Mouse (Mus musculus) kidney, adult 2 months (tissue): ENCODE measurements around the gene Bin2. TPM values are rescaled to one million over a fixed set of nuclear protein-coding genes. Genes with fewer than 3 reads are reported as not detected.

Experiments
- DNase-seq: peaks from one replicate; pipeline ENCODE4 v3.0.0; 2021
- H3K27ac ChIP-seq: fragments of 200-500 bp; 2 replicates; pipeline ENCODE4 v1.5.1; 2012; ENCODE audit warnings: low read depth, low read length, control low read depth, inconsistent platforms; ENCODE audit not compliant: insufficient read depth
- H3K27me3 ChIP-seq: fragments of 200-500 bp; replicated peaks from 2 replicates; pipeline ENCODE4 v1.6.1; 2012; ENCODE audit warnings: mild to moderate bottlenecking, moderate library complexity, low read length, inconsistent platforms; ENCODE audit not compliant: control insufficient read depth, insufficient read depth
- H3K36me3 ChIP-seq: fragments of 200-500 bp; 2 replicates; pipeline ENCODE4 v1.6.1; 2012; ENCODE audit warnings: mild to moderate bottlenecking, moderate library complexity, low read length, inconsistent platforms; ENCODE audit not compliant: control insufficient read depth, insufficient read depth
- H3K4me1 ChIP-seq: fragments of 200-500 bp; 2 replicates; pipeline ENCODE4 v1.6.1; 2011; ENCODE audit warnings: low read length; ENCODE audit not compliant: control insufficient read depth, insufficient read depth
- H3K4me3 ChIP-seq: fragments of 200-500 bp; 2 replicates; pipeline ENCODE4 v1.5.1; 2011; ENCODE audit warnings: mild to moderate bottlenecking, low read depth, low read length, control low read depth; ENCODE audit not compliant: insufficient read depth
- CTCF ChIP-seq: fragments of 200-500 bp; conservative IDR thresholded peaks from 2 replicates; pipeline ENCODE4 v1.5.1; 2011; ENCODE audit warnings: low read depth, mild to moderate bottlenecking, control low read depth, low read length, moderate library complexity, mixed read lengths; ENCODE audit not compliant: insufficient read depth, insufficient read length
- POLR2A ChIP-seq: fragments of 200-500 bp; IDR thresholded peaks from one replicate; pipeline ENCODE4 v1.6.1; 2011; ENCODE audit warnings: low read depth, low read length, control low read depth
- whole genome bisulfite sequencing: fragments of 180-500 bp; shearing (Covaris S2); methylation state at CpG from one replicate; pipeline ENCODE4 v1.1.7; 2018; 5-methylcytosine and 5-hydroxymethylcytosine counted together
- polyA plus RNA-seq: library from polyadenylated mRNA; depleted of rRNA; stranded (reverse); fragments of >200 nt; gene quantifications from 2 replicates; pipeline ENCODE4 v1.2.3, GENCODE M21; 2012

Bin2 gene
- polyA plus RNA-seq, 1 experiment, result 4.7 TPM

DNA sequence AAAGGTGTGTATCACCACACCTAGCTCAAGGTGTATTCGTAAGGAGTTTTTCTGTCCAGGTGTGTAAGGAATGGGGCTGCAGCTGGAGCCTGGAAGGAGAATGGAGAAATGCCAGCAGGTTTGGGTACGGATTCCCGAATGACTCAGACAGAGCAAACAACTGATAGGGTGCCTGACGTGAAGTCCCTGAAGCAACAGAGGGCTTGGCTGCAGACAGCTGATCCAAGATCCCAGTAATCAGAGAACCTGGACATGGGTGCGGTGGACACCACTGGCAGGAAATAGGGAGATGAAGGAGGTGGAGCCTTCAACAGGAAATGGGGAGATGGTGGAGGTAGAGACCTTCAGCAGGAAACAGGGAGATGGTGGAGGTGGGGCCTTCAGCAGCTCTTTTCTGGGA lies 37.0 kb downstream of the Bin2 start:
- peak overlapping the region; percentile 12; the same call in 1 of the 2 replicates for H3K27ac ChIP-seq
- 70% methylated on average over 5 of the region's 5 CpGs for WGBS
- DNase-seq, result no peak
- H3K4me3 ChIP-seq, result no peak overlapping the region
- TF ChIP-seq POLR2A (no peak), CTCF (no peak)
- no peaks in the 10 kb centered on the region for H3K27me3 ChIP-seq
- no peaks in the 10 kb centered on the region for H3K36me3 ChIP-seq
- peaks cover 14% of the 10 kb centered on the region; the same call in 1 of the 2 replicates for H3K4me1 ChIP-seq

DNA sequence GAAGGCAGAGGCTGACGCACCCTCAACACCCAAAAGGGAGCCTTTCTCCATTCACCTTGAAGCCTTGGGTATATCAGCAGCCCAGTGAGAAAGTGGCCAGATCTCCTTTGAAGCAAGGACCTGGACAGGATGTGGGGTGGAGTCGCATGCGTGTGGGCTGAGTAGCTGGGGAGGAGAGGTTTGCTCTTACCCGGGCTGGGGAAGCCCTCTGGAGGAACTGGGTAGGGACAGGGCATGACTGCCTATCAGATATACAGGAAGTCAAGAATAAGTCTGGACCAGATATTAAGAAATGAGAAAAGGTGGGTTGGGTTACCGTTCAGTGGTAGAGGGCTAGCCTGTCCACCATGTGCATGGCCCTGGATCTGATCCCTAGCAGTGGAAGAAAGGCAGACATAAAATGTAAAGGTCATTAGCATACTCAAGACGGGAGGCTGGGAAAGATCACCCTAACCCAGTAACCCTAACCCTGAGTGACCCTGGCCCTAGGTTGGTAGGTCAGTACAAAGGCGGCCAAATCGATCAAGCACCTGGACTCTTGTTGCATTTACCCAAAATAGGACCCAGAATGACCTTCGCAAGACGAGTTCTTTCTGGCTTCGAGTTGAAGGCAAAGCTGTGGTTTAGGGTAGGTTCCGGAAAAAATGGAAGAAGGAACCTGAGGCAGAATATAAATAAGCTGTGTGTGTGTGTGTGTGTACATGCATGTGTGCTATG lies 37.7 kb downstream of the Bin2 start:
- 72% methylated on average over 12 of the region's 12 CpGs for WGBS

DNA sequence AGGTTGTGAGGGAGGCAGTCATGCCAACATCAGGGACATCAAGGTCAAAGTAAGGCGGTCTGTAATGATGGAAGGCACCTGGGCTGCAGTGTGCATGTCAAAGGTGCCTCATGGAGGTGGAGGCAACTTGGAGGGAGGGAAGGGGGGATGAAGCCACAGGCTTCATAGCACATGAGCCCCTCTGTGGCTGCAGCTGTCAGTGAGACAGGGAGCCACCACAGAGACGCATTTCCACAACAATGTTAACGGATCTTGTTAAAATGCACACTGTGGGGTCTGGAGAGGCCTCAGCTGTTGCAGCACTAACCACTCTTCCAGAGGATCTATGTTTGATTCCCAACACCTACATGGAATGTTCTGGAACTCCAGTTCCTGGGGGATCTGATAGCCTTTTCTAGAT lies 39.2 kb downstream of the Bin2 start:
- no peak overlapping the region for H3K4me3 ChIP-seq

More for the DNA sequence above, 37.7 kb downstream of the Bin2 start:
- no peak for DNase-seq
- peaks cover 13% of the 10 kb centered on the region; the same call in 1 of the 2 replicates for H3K4me1 ChIP-seq
- H3K27me3 ChIP-seq, result no peaks in the 10 kb centered on the region
- H3K4me3 ChIP-seq, result no peak overlapping the region
- H3K27ac ChIP-seq, result no peak overlapping the region
- no peak for TF ChIP-seq POLR2A
- no peak for TF ChIP-seq CTCF
- H3K36me3 ChIP-seq, result no peaks in the 10 kb centered on the region

DNA sequence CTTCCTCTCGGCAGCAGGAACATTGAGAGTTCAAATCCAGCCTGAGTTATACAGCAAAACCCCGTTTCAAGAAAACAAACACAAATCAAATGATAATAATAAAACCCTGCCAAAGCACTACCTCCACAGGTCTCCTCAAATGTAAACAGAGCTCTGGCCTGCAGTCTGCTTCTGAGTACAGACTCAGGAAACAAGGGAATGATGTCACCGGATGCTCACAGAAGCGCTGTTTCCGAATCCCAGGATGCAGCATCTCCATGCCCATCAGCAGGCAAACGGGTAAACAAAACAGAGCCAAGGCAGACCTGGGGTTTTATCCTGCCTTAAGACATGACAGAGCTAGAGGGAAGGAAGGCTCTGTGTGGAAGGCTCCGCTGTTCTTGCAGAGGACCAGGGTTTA lies 40.6 kb downstream of the Bin2 start:
- peak; percentile 61 for DNase-seq
- peak overlapping the region; percentile 52; the same call in 1 of the 2 replicates for H3K27ac ChIP-seq
- H3K4me1 ChIP-seq, result peaks cover 16% of the 10 kb centered on the region; the same call in 1 of the 2 replicates
- no peaks in the 10 kb centered on the region for H3K27me3 ChIP-seq
- TF ChIP-seq CTCF (no peak), POLR2A (no peak)
- no peak overlapping the region for H3K4me3 ChIP-seq
- WGBS, result 66% methylated on average over 7 of the region's 7 CpGs
- H3K36me3 ChIP-seq, result no peaks in the 10 kb centered on the region

More for the DNA sequence above, 39.2 kb downstream of the Bin2 start:
- H3K27me3 ChIP-seq, result no peaks in the 10 kb centered on the region
- TF ChIP-seq POLR2A (no peak), CTCF (no peak)
- no peaks in the 10 kb centered on the region for H3K36me3 ChIP-seq
- no peak overlapping the region for H3K27ac ChIP-seq
- 85% methylated on average over 3 of the region's 3 CpGs for WGBS
- DNase-seq, result no peak
- H3K4me1 ChIP-seq, result peaks cover 16% of the 10 kb centered on the region; the same call in 1 of the 2 replicates

DNA sequence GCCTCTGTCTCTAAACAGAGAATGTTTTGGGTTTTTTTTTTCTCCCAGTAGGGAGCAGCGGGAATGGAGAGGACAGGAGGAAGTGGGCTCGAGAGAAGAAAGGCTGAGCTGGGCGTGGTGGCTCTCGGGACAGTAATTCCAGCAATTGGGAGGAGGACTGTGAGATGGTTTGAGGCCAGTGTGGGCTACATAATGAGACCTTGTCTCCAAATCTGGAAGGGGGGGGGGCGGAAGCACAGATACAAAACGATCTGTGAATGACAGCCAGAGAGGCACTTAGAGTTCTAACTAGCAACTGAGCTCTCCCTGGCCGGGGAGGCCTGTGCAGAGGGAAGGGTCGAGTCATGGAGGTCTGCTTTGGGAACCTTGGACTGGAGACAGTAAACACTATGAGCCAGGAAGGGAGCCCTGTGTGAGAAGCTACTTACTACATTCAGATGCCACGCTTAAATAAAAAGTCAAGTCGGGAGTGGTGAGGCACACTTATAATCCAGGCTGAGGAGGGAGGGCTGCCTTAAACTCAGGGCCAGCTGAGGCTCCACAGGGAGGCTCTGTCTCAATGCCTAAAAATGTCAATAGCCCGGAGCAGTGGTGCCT lies 41.5 kb downstream of the Bin2 start:
- peak overlapping the region; percentile 49 for H3K27ac ChIP-seq
- TF ChIP-seq CTCF, result no peak
- TF ChIP-seq POLR2A, result no peak
- H3K27me3 ChIP-seq, result no peaks in the 10 kb centered on the region
- H3K4me1 ChIP-seq, result peaks cover 12% of the 10 kb centered on the region; the same call in 1 of the 2 replicates
- WGBS, result 34% methylated on average over 11 of the region's 11 CpGs
- H3K4me3 ChIP-seq, result no peak overlapping the region
- DNase-seq, result no peak
- no peaks in the 10 kb centered on the region for H3K36me3 ChIP-seq

DNA sequence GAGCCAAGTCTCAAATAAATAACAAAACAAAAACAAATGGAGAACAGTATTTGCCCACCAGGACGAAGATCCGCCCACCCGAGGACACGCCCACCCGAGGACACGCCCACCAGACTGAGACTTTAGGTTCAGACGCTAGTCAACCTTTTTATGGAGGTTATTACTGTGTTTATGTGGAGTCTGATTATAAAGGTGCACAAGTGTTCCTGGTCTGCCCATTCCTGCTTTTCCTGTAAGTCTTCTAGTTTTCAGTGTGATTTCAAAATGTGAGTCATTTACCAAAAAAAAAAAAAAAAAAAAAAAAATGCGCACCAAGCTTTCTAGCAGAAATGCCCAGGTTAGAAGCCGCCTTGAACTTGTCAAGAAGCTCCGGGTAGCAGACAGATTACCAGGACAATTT lies 42.1 kb downstream of the Bin2 start:
- WGBS, result 28% methylated on average over 10 of the region's 10 CpGs
- TF ChIP-seq POLR2A, result no peak
- no peak for TF ChIP-seq CTCF
- Histone ChIP-seq H3K27ac (0 out of 2 replicates have a peak overlapping the region, but pooled peaks have one; percentile 49), H3K4me1 (peaks cover 7% of the 10 kb centered on the region; the same call in 1 of the 2 replicates), H3K4me3 (no peak overlapping the region), H3K36me3 (no peaks in the 10 kb centered on the region), H3K27me3 (no peaks in the 10 kb centered on the region)
- DNase-seq, result no peak

DNA sequence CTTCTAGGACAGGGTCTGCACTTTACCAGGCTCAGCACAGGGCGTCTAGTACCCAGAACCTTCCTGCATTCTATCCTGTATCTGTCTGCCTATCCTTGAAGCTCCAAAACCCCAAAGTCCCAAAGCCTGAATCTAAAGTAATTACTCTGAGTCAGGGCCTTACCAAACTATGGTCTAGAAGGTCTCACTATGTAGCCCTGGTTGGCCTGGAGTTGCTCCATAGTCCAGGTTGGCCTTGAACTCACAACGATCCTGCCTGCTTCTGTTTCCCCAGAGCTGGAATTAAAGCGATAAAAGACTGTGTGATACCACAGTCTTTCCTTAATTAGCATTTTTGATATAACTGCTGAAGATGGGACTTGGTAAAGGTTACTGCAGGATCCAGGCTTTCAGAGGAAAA lies 44.9 kb downstream of the Bin2 start:
- Histone ChIP-seq H3K27me3 (no peaks in the 10 kb centered on the region), H3K36me3 (peaks cover 2% of the 10 kb centered on the region), H3K4me3 (no peak overlapping the region), H3K27ac (no peak overlapping the region), H3K4me1 (peaks cover 6% of the 10 kb centered on the region; the same call in 1 of the 2 replicates)
- TF ChIP-seq CTCF, result no peak
- no peak for TF ChIP-seq POLR2A
- WGBS, result 94% methylated on average over 3 of the region's 3 CpGs
- DNase-seq, result no peak
